Mouse (Mus musculus): ENCODE measurements around the gene Ccdc189. TPM values are rescaled to one million over a fixed set of nuclear protein-coding genes. Genes with fewer than 3 reads are reported as not detected.

The Ccdc189 gene
- total and polyA plus RNA-seq, 3 experiments, result 4.2 to 6.9 TPM; not detected in 1

DNA sequence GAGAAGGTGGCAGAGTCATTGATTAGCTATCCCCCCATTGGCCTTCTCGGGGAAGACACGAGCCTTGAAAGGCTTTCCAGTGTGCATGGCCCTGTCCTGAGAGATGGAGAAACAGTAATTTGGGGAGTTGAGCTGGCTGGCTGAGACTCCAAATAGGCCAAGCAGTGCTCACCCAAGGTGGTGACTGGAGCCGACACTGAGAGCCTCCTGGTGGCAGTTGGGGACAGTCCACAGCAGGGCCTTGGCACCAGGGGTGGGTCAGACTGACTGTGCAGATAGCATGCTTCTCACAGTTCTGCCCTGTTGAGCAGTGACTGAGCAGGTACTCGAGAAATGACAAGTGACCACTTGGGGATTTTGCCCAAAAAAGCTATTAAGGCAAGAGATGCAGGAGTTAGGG lies 13.3 kb upstream of the Ccdc189 start:
- Histone ChIP-seq H3K4me3 (ENCODE audit: control insufficient read depth in 1 of 2, insufficient read depth in 1 of 2, low read depth in 2 of 2, low read length in 2 of 2) (no peak overlapping the region), H3K27me3 (ENCODE audit: control insufficient read depth in 1 of 2, insufficient read depth in 2 of 2, low read length in 2 of 2) (no peaks in the 10 kb centered on the region), H3K9ac (ENCODE audit: control insufficient read depth, low read depth, low read length, poor library complexity, severe bottlenecking) (no peak overlapping the region), H3K27ac (ENCODE audit: control insufficient read depth, low read depth, low read length) (no peak overlapping the region), H3K79me2 (ENCODE audit: control insufficient read depth, insufficient read depth, low read length, poor library complexity) (no peaks in the 10 kb centered on the region), H3K4me1 (ENCODE audit: control insufficient read depth in 1 of 2, insufficient read depth in 2 of 2, low read length in 2 of 2) (no peaks in the 10 kb centered on the region), H3K36me3 (ENCODE audit: control insufficient read depth in 1 of 2, insufficient read depth in 2 of 2, low read length in 2 of 2) (peaks cover 0 to 9% of the 10 kb centered on the region in 2 experiments; a peak in 2 of 4 replicates), H3K9me3 (replicated peaks; ENCODE audit: insufficient read depth, low read length) (no peaks in the 10 kb centered on the region)
- DNase-seq (ENCODE audit: low read depth, low spot score), result no peak
- TF ChIP-seq SIN3A (IDR thresholded peaks at IDR 0.05; ENCODE audit: low read length), result no peak
- no peak for TF ChIP-seq USF1 (IDR thresholded peaks at IDR 0.05; ENCODE audit: low read depth, low read length)
- no peak for TF ChIP-seq TAL1 (IDR thresholded peaks at IDR 0.05; ENCODE audit: low read length)
- TF ChIP-seq NRF1 (IDR thresholded peaks at IDR 0.05; ENCODE audit: insufficient read depth, low read depth, low read length, poor library complexity, severe bottlenecking), result no peak
- no peak; a peak in 1 of 6 replicates for TF ChIP-seq CTCF (IDR thresholded peaks at IDR 0.05 in 2 of 3, conservative IDR thresholded peaks at IDR 0.05 in 1 of 3; ENCODE audit: control insufficient read depth in 1 of 3, insufficient read depth in 1 of 3, low read depth in 2 of 3, low read length in 3 of 3, poor library complexity in 1 of 3, severe bottlenecking in 1 of 3)
- no peak for TF ChIP-seq POLR2A (IDR thresholded peaks at IDR 0.05; ENCODE audit: control insufficient read depth in 1 of 2, insufficient read depth in 1 of 2, low read depth in 1 of 2, low read length in 2 of 2, poor library complexity in 1 of 2)
- no peak for TF ChIP-seq MEF2A (IDR thresholded peaks at IDR 0.05; ENCODE audit: extremely low read depth, insufficient replicate concordance, low read depth, low read length, poor library complexity, severe bottlenecking)
- no peak for TF ChIP-seq BHLHE40 (IDR thresholded peaks at IDR 0.05; ENCODE audit: borderline replicate concordance, low read depth, low read length)

DNA sequence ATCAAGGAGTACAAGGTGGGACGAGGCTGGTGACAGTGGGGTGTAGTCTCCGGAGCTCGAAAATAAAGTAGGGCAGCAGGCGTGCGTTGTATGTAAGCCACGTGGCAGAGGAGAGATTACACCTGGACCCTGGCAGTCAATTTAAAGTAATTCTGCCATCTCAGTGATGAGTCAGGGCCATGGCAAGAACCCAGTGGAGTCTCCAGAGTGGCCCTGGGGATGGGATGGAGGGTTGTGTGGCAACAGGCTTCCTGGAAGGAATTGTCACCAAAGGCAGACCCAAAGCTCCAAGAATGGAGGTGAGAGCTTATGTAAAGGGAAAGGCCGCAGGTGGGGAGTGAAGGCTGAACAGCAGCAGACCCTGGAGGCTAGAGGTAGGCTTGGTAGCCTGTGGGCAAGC lies 12.2 kb upstream of the Ccdc189 start:
- no peaks in the 10 kb centered on the region for H3K4me1 ChIP-seq (ENCODE audit: control insufficient read depth in 1 of 2, insufficient read depth in 2 of 2, low read length in 2 of 2)
- TF ChIP-seq KAT2A (conservative IDR thresholded peaks at IDR 0.05; ENCODE audit: low read depth, low read length) (no peak), USF1 (IDR thresholded peaks at IDR 0.05; ENCODE audit: low read depth, low read length) (no peak), NELFE (IDR thresholded peaks at IDR 0.05; ENCODE audit: low read depth, low read length) (no peak), JUND (IDR thresholded peaks at IDR 0.05; ENCODE audit: low read depth, low read length) (no peak), CHD2 (IDR thresholded peaks at IDR 0.05; ENCODE audit: low read length) (no peak), ZKSCAN1 (IDR thresholded peaks at IDR 0.05; ENCODE audit: low read depth, low read length) (no peak), MAFK (IDR thresholded peaks at IDR 0.05; ENCODE audit: borderline replicate concordance, low read depth, low read length) (no peak), E2F4 (IDR thresholded peaks at IDR 0.05; ENCODE audit: borderline replicate concordance, low read depth, low read length) (no peak), POLR2AphosphoS5 (IDR thresholded peaks at IDR 0.05; ENCODE audit: borderline replicate concordance, low read depth, low read length) (no peak), SMC3 (IDR thresholded peaks at IDR 0.05; ENCODE audit: low read depth, low read length) (no peak), POLR2AphosphoS2 (IDR thresholded peaks at IDR 0.05; ENCODE audit: low read length) (no peak), MAZ (IDR thresholded peaks at IDR 0.05; ENCODE audit: low read depth, low read length) (no peak), MYC (IDR thresholded peaks at IDR 0.05; ENCODE audit: low read depth, low read length) (no peak)
- DNase-seq (ENCODE audit: low read depth, low spot score), result no peak

More for the DNA sequence above, 12.2 kb upstream of the Ccdc189 start:
- Histone ChIP-seq H3K36me3 (ENCODE audit: control insufficient read depth in 1 of 2, insufficient read depth in 2 of 2, low read length in 2 of 2) (peaks cover 0 to 12% of the 10 kb centered on the region in 2 experiments; a peak in 2 of 4 replicates), H3K27me3 (ENCODE audit: control insufficient read depth in 1 of 2, insufficient read depth in 2 of 2, low read length in 2 of 2) (no peaks in the 10 kb centered on the region), H3K9me3 (replicated peaks; ENCODE audit: insufficient read depth, low read length) (no peaks in the 10 kb centered on the region), H3K79me2 (ENCODE audit: control insufficient read depth, insufficient read depth, low read length, poor library complexity) (no peaks in the 10 kb centered on the region), H3K27ac (ENCODE audit: control insufficient read depth, low read depth, low read length) (no peak overlapping the region), H3K9ac (ENCODE audit: control insufficient read depth, low read depth, low read length, poor library complexity, severe bottlenecking) (no peak overlapping the region), H3K4me3 (ENCODE audit: control insufficient read depth in 1 of 2, insufficient read depth in 1 of 2, low read depth in 2 of 2, low read length in 2 of 2) (no peak overlapping the region)
